Mouse (Mus musculus) heart, embryonic 10.5 days (tissue): Measurements from ENCODE around the gene Tyw5. TPM values are rescaled to one million over a fixed set of nuclear protein-coding genes. Genes with fewer than 3 reads are reported as not detected.
A peak's percentile ranks its signal among the peaks of the same experiment; 100 is the strongest.

Source experiments
- DNase-seq: peaks from one replicate; pipeline ENCODE4 v3.0.0-alpha.2; 2017; ENCODE audit warnings: low spot score
- H3K27ac ChIP-seq: fragments of 300-500 bp; sonication (generic); 2 replicates; pipeline ENCODE4 v1.5.1; 2016; ENCODE audit warnings: mild to moderate bottlenecking
- H3K27me3 ChIP-seq: fragments of 300-500 bp; sonication (generic); 2 replicates; pipeline ENCODE4 v1.6.1; 2016; ENCODE audit warnings: mild to moderate bottlenecking; ENCODE audit not compliant: poor library complexity, insufficient read depth, severe bottlenecking
- H3K36me3 ChIP-seq: fragments of 300-500 bp; sonication (generic); 2 replicates; pipeline ENCODE4 v1.6.1; 2016; ENCODE audit warnings: mild to moderate bottlenecking, moderate library complexity
- H3K4me1 ChIP-seq: fragments of 300-500 bp; sonication (generic); 2 replicates; pipeline ENCODE4 v1.6.1; 2016; ENCODE audit warnings: mild to moderate bottlenecking
- H3K4me3 ChIP-seq: fragments of 300-500 bp; sonication (generic); 2 replicates; pipeline ENCODE4 v1.5.1; 2016; ENCODE audit warnings: mild to moderate bottlenecking, moderate library complexity
- H3K9me3 ChIP-seq: fragments of 300-500 bp; sonication (generic); 2 replicates; pipeline ENCODE4 v1.6.1; 2016; ENCODE audit warnings: mild to moderate bottlenecking, moderate library complexity
- WGBS: fragments of 180-500 bp; shearing (Covaris S2); methylation state at CpG from one replicate; pipeline ENCODE4 v1.1.7; 2016; 5-methylcytosine and 5-hydroxymethylcytosine counted together
- polyA plus RNA-seq: library from polyadenylated mRNA; unstranded; fragments of >200 nt; fragmentation: Nextera tagmentation; extraction: Ambion mirVana; gene quantifications from 2 replicates; pipeline ENCODE4 v1.2.1, GENCODE M21; 2016

The Tyw5 gene
- polyA plus RNA-seq, 1 experiment from 2014 or later = 27.9 TPM

DNA sequence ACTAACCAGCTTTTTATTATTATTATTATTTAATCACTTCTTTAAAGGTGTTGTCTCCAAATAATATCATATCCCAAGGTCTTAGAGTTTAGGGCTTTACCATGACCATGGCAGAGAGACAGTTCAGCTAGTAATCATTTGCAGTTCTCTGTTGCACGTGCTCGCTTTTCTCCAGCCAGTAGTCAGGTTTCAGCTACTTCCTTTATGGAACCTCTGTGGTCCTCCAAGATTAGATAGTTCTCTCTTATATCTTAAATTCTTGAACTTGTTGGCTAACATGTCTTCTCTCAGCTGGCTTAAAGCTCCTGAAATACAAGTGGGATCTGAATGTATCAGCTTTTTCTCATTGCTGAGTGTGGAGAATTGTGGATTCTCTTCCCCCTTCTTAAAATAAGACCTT lies 2.1 kb upstream of the Tyw5 start:
- H3K36me3 ChIP-seq = peaks cover 32% of the 10 kb centered on the region
- H3K4me1 ChIP-seq = peaks cover 22% of the 10 kb centered on the region
- H3K27ac ChIP-seq = no peak overlapping the region
- no peak overlapping the region for H3K4me3 ChIP-seq
- no peak for DNase-seq
- 86% methylated on average over 2 of the region's 2 CpGs for WGBS
- H3K9me3 ChIP-seq = no peaks in the 10 kb centered on the region
- H3K27me3 ChIP-seq = no peaks in the 10 kb centered on the region

DNA sequence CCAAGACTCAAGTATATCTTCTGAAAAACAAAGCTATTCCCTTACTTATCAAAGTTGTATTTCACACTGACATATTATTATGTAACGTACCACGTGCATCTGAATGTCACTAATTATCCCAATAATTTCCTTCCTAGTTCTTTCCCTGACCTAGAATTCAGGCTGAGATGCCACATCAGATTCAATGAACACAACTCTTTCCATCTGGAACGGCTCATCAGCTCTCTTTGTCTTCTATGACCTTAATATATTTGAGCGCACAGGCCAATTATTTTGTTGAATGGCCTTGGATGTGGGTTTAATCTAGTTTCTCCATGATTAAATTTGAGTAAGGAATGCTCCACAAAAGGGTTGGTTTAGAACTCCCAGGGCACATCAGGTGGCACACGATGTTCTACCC lies 4.8 kb downstream of the Tyw5 start:
- Histone ChIP-seq H3K27ac (no peak overlapping the region), H3K36me3 (peaks cover 34% of the 10 kb centered on the region), H3K4me1 (0 out of 2 replicates have a peak, but pooled peaks cover 6% of the 10 kb centered on the region), H3K9me3 (no peaks in the 10 kb centered on the region), H3K4me3 (no peak overlapping the region), H3K27me3 (no peaks in the 10 kb centered on the region)
- no peak for DNase-seq
- 95% methylated on average over 5 of the region's 5 CpGs for WGBS

DNA sequence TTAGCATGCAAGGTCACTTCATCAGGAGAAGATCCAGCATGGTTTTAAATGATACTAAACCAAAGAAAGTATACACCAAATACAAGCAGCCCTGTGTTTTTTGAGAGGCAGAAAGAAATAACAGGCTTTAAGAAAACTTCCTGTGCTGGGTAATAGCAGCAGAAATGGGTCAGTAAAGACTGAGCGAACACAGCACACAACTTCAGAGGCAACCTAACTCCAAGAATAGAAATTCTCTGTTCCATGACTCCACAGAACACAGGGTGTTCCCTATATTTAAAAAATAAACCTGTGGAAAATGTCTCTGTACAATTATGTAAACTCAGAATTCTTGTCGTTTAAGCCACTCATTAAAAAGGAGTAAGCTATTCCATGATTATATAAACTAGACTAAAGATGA lies 6.0 kb downstream of the Tyw5 start:
- 92% methylated on average over 2 of the region's 2 CpGs for WGBS
- no peak overlapping the region for H3K4me3 ChIP-seq
- 0 out of 2 replicates have a peak, but pooled peaks cover 6% of the 10 kb centered on the region for H3K4me1 ChIP-seq
- no peak for DNase-seq
- H3K9me3 ChIP-seq = no peaks in the 10 kb centered on the region
- H3K36me3 ChIP-seq = peaks cover 47% of the 10 kb centered on the region
- H3K27me3 ChIP-seq = no peaks in the 10 kb centered on the region
- no peak overlapping the region for H3K27ac ChIP-seq

DNA sequence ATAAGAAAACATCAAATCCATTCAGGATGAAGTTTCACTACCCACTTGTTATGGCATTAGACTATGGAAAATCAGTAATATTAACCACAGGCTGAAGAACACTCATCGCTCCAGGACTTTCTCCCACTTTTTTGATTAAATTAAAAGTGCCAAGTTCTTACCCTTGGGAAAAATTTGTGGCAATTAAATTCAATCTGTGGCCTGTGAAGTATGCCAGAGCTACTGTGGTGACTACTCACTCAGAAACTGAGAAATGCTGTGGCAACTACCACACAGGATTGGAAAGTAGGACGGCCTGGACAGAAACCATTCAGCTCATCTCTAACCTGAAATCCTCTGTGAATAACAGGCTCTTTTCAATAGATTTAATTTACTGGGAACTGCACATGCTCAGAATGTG lies 6.6 kb downstream of the Tyw5 start:
- no peaks in the 10 kb centered on the region for H3K9me3 ChIP-seq
- peaks cover 52% of the 10 kb centered on the region for H3K36me3 ChIP-seq
- 0 out of 2 replicates have a peak, but pooled peaks cover 1% of the 10 kb centered on the region for H3K4me1 ChIP-seq
- H3K4me3 ChIP-seq = no peak overlapping the region
- no peak overlapping the region for H3K27ac ChIP-seq
- no peaks in the 10 kb centered on the region for H3K27me3 ChIP-seq
- 93% methylated on average over 2 of the region's 2 CpGs for WGBS
- DNase-seq = no peak

DNA sequence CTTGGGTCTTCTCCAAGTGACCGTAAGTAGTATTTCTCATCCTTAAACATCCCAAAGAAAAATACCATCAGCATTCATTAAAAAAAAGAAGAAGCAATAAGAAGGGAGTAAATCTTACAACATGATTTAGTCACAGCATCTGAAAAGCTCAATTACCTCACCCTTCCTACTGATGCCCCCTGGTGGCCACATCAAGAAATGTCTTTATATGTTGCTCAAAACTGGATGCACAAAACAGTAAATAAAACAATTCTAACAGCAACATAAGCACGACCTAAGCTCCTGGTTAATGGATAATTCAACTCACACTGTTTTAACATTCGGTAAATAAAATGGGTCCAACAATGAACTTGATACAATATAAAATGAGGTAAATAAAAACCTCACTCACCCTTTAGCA lies 12.8 kb downstream of the Tyw5 start:
- Histone ChIP-seq H3K27ac (no peak overlapping the region), H3K4me1 (no peaks in the 10 kb centered on the region), H3K4me3 (no peak overlapping the region), H3K27me3 (no peaks in the 10 kb centered on the region), H3K9me3 (no peaks in the 10 kb centered on the region), H3K36me3 (peaks cover 66% of the 10 kb centered on the region)
- WGBS = 69% methylated on average over 3 of the region's 3 CpGs
- DNase-seq = no peak

DNA sequence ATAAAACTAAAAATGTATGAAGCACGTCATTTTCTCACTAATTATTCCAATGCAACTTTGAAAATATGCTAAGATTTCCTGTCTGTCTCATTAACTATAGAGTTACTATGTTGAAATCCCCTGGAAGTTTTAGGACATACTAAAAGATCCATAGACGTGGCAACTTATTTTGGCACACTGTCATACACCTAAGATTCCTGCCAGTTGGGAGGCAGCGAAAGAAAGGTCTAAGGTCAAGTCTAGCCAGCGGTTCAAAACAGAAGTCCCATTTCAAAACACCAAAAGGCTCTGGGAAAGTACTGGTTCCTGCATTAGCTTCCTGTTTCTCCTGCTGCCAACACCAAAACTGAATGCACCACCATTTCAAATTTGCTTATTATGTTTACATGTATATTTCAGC lies 14.5 kb downstream of the Tyw5 start:
- 87% methylated on average over 4 of the region's 4 CpGs for WGBS
- no peaks in the 10 kb centered on the region for H3K27me3 ChIP-seq
- no peak for DNase-seq
- no peaks in the 10 kb centered on the region for H3K4me1 ChIP-seq
- H3K4me3 ChIP-seq = no peak overlapping the region
- H3K27ac ChIP-seq = no peak overlapping the region
- no peaks in the 10 kb centered on the region for H3K9me3 ChIP-seq
- peaks cover 60% of the 10 kb centered on the region for H3K36me3 ChIP-seq

DNA sequence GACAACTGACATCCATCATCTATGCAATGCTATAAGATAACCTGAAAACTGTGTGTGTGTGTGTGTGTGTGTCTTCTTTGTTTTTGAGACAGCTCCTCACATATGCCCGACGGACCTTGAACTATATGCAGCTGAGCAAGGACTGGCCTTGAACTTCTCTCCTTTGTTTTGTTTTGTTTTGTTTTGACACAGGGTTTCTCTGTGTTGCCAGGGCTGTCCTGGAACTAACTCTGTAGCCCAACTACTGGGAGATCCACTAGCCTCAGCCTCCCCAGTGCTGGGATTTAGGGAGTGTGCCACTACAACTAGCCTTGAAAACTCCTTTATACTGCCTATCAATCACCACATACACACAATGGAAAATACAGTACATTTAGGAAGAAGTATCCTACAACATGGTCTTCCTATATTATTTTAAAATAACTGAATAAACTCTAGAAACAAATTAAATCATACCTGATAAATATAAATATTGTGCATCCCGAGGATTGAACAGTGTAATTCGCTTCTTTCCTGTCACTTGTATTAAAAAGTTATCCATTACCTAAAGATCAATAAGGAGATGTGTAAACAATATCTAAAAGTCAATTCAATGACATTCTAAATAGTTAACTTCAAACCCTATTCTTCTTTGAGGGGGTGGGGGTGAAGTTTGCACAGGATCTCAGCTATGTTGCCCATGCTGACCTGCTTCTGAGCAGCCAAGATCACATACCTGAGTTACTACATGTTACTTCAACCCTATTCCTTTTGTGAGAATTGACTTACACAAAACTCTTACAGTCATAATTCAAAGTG lies 15.7 kb downstream of the Tyw5 start:
- no peaks in the 10 kb centered on the region for H3K9me3 ChIP-seq
- peaks cover 48% of the 10 kb centered on the region for H3K36me3 ChIP-seq
- no peak for DNase-seq
- WGBS = 95% methylated on average over 4 of the region's 4 CpGs
- no peak overlapping the region for H3K27ac ChIP-seq
- no peak overlapping the region for H3K4me3 ChIP-seq
- no peaks in the 10 kb centered on the region for H3K27me3 ChIP-seq
- H3K4me1 ChIP-seq = no peaks in the 10 kb centered on the region

DNA sequence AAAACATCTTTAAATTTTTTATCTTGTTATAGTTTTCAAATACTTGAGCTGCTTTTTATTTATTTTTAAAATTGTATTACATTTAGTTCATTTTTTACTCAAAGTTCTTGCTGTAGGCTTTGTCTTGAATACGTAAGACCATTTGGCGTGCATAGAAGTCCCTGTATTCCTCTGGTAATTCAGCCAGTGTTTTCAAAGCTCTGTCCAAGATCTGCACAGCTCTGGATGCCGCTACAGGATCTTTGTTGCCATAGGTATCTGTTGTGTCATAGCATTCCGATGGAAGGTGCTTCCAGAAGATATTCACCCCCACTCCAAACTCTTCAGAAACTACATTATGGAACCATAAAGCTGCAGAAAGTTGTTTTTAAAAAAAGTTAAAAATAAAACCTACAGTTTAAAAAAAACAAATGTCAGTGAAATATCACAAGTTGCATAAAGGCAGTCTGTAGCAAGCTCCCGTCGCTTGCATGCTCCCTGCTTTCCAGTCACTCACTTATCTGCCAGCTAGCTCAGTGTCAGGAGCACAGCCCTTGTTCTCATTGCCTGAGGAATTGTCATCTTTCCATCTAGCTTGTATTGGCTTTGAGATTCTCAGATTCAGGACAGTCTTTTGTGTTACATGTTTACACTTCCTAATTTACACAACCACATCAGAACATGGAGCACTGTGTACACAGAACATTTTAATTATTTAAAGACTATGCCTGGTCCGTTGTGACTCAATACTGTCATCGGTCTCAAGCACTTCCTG lies 18.3 kb downstream of the Tyw5 start:
- no peak for DNase-seq
- 89% methylated on average over 8 of the region's 8 CpGs for WGBS
- peaks cover 32% of the 10 kb centered on the region for H3K36me3 ChIP-seq
- H3K27ac ChIP-seq = no peak overlapping the region
- no peaks in the 10 kb centered on the region for H3K9me3 ChIP-seq
- H3K4me1 ChIP-seq = no peaks in the 10 kb centered on the region
- H3K27me3 ChIP-seq = no peaks in the 10 kb centered on the region
- no peak overlapping the region for H3K4me3 ChIP-seq

DNA sequence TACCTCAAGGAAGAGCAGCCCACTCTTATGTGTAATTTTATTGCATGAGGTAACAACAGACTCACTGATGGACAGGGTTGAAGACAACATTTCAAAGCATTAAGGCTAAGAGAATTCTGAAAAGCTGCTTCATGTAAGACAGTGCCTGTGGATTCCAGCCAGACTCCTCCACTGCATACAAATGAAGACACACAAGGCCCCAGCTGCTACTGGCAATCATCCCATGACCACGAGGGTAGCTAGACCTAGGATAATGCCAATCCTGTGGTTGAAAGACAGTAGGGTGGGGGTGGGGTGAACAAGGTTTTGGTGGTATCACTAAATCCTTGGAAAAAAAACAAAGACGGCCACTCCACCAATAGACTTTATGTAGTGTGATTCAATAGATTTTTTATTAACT lies 19.0 kb downstream of the Tyw5 start:
- H3K36me3 ChIP-seq = peaks cover 25% of the 10 kb centered on the region
- DNase-seq = no peak
- no peaks in the 10 kb centered on the region for H3K9me3 ChIP-seq
- WGBS = 85% methylated on average over 2 of the region's 2 CpGs
- no peaks in the 10 kb centered on the region for H3K27me3 ChIP-seq
- no peaks in the 10 kb centered on the region for H3K4me1 ChIP-seq
- no peak overlapping the region for H3K4me3 ChIP-seq
- H3K27ac ChIP-seq = no peak overlapping the region

DNA sequence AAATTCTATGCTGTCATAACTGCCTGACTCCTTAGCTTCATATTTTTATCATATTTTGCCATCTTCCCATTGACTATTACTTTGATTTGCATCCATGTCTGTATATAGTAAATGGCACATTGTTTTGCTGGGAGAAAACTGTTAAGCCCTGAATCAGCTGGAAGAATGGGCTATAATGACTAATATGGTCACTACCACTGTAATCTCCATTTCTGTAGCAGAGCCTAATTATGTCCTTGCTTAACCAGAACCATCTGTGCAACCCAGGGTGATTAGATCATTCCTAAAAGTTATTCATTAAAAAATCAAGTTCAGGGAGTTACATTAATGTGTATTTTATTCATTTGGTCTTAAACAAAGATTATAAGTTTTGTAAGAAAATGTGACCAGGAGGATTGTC lies 20.4 kb downstream of the Tyw5 start:
- Histone ChIP-seq H3K4me3 (no peak overlapping the region), H3K27me3 (no peaks in the 10 kb centered on the region), H3K4me1 (no peaks in the 10 kb centered on the region), H3K9me3 (no peaks in the 10 kb centered on the region), H3K27ac (no peak overlapping the region), H3K36me3 (peaks cover 18% of the 10 kb centered on the region)
- no peak for DNase-seq

DNA sequence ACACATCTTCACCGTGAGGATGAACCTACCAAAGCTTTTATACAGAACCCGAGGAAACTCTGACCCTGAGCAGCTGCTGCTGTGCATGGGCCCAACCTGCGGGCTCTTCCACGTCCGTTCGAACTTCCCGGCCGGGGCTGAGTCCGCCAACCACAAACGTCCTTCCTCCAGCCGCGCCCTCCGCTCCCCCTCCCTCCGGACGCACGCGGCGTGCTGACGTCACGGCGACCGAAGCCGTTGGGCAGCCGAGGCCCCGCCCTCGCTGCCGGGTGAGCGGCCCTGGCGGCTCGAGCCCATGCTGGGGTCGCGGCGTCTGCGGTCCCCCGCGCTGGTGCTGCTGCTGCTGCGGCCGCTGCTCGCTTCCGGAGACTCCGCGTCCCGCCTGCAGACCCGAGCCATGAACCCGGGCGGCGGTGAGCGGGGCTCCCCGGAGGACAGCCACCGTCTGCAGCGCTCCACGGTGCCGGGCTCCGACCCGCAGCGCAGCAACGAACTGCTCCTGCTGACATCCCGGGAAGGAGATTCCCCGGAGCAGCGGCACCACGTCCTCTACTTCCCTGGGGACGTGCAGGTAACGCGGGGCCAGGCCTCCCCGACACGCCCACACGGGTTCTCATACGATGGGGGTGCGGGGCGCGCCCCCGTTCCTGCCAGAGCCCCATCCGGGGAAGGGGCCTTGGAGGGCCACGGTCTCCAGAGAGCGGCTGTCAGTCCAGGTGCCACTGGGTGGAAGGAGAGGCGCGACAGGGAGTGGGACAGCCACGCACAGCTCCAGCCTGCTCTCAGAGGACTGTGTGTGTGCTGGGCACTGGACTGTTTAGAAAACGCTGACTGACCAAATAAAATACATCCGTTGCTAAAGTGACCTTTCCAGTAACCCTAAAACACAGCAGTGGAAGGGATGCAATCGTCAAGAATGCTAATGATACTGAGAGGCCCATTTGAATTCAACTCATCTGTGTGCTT lies 29.2 kb downstream of the Tyw5 start, which contains the start of gene 1700066M21Rik:
Gene 1700066M21Rik, plus strand, starts transcription at position 245 of the 966 bp plus-strand sequence.
- H3K36me3 ChIP-seq = peaks cover 2% of the 10 kb centered on the region; the same call in 1 of the 2 replicates
- WGBS = under 1% methylated on average over 81 of the region's 81 CpGs
- DNase-seq = peak; percentile 97

DNA sequence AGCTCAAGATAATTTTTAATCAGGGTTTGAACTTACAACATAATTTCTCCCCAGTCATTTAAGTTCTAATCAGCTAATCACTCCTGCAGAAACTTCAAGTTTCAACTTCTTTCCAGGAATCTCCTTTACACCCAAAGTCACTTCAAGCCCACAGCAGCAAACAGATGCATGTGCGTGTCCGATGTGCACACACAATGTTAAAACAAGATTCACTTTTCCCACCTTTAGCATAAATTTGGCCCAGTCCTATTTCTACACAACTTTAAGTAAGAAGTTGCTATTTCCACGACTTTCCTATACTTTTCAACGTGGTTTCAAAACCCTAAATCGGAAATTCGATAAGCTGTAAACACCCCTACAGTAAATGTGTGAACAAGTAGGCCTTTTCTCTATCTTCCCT lies 30.1 kb downstream of the Tyw5 start:
- no peaks in the 10 kb centered on the region for H3K9me3 ChIP-seq
- H3K4me3 ChIP-seq = peak overlapping the region; percentile 82
- peaks cover 4% of the 10 kb centered on the region; the same call in 1 of the 2 replicates for H3K4me1 ChIP-seq
- no peak for DNase-seq
- H3K27me3 ChIP-seq = peaks cover 4% of the 10 kb centered on the region; the same call in 1 of the 2 replicates
- H3K36me3 ChIP-seq = peaks cover 2% of the 10 kb centered on the region; the same call in 1 of the 2 replicates
- 64% methylated on average over 6 of the region's 6 CpGs for WGBS
- H3K27ac ChIP-seq = peak overlapping the region; percentile 94

More for the DNA sequence above, 29.2 kb downstream of the Tyw5 start, which contains the start of gene 1700066M21Rik:
- H3K27me3 ChIP-seq = peaks cover 4% of the 10 kb centered on the region; the same call in 1 of the 2 replicates
- peak within 1 kb of the TSS; percentile 94 for H3K27ac ChIP-seq
- peaks cover 4% of the 10 kb centered on the region; the same call in 1 of the 2 replicates for H3K4me1 ChIP-seq
- peak within 1 kb of the TSS; percentile 82 for H3K4me3 ChIP-seq
- no peaks in the 10 kb centered on the region for H3K9me3 ChIP-seq
